8 mouse cellular contexts compared by ENCODE assay signal in the genomic region with DNA sequence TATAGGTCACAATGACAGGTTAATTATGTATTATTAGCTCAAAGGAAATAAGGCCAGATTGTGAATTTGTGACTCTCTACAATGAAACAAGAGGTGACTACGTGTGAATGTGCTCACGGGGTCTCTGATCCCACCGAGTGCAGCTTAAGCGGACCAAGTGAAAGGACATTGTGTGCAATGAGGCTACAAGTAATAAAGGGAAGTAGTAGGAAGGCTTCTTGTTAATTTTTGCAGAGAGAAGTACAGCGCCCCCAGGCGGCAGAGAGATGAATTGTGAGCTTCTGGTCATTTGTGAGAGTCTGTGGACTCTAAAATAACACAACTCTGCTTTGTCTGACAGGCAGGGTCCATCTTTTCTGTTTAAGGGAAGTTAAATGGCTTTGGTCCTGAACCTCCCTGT.
DNase-seq lines count a peak whose midpoint lies in the region; ATAC-seq and TF ChIP-seq lines count a peak whose summit lies in the region.
"Had no signal": no experiment of that assay in that cellular context is flagged by ENCODE, and none has a peak within 500 bp of the region (broad histone marks: within the 10 kb centered on the region; RNA-seq: fewer than 3 reads in every experiment).

No protein-coding gene starts in this region.

- H3K9ac ChIP-seq in forebrain, embryonic 13.5 days, result no peak overlapping the region
- H3K9ac ChIP-seq: liver, embryonic 13.5 days had no signal

- no peak for DNase-seq in left cerebral cortex, adult 2 months (ENCODE audit: extremely low spot score in 1 of 2, low spot score in 2 of 2)
- DNase-seq in left cerebral cortex, postnatal 25 days (ENCODE audit: low spot score in 2 of 2), result no peak
- peak; percentile 70 for DNase-seq in ES-CJ7 (ENCODE audit: low read depth, low spot score)
- peak; percentile 37 for DNase-seq in T-cell, adult 2 months (ENCODE audit: low spot score)
- peak; percentile 8 to 16 for DNase-seq in layer of hippocampus, postnatal 36 days
- DNase-seq: liver, embryonic 13.5 days had no signal

- H3K27me3 ChIP-seq in forebrain, embryonic 13.5 days, result no peaks in the 10 kb centered on the region
- no peaks in the 10 kb centered on the region for H3K27me3 ChIP-seq in small intestine, adult 2 months (ENCODE audit: control insufficient read depth, insufficient read depth, low read length)
- H3K27me3 ChIP-seq: liver, embryonic 13.5 days had no signal

- H3K4me3 ChIP-seq in left cerebral cortex, adult 2 months, result no peak overlapping the region
- H3K4me3 ChIP-seq in forebrain, embryonic 13.5 days, result no peak overlapping the region
- no peak overlapping the region for H3K4me3 ChIP-seq in small intestine, adult 2 months (ENCODE audit: low read depth, low read length)
- H3K4me3 ChIP-seq: liver, embryonic 13.5 days had no signal

- WGBS in forebrain, embryonic 13.5 days, result 7% methylated on average over 6 of the region's 6 CpGs
- WGBS in small intestine, adult 2 months, result 70% methylated on average over 6 of the region's 6 CpGs

- H3K4me2 ChIP-seq in forebrain, embryonic 13.5 days, result no peak overlapping the region; the same call in 1 of the 2 replicates
- H3K4me2 ChIP-seq: liver, embryonic 13.5 days had no signal

- no peaks in the 10 kb centered on the region for H3K36me3 ChIP-seq in forebrain, embryonic 13.5 days (ENCODE audit: poor library complexity, severe bottlenecking)
- H3K36me3 ChIP-seq in small intestine, adult 2 months (ENCODE audit: control insufficient read depth, insufficient read depth, low read length), result no peaks in the 10 kb centered on the region
- H3K36me3 ChIP-seq: liver, embryonic 13.5 days had no signal

- no peak overlapping the region for H3K27ac ChIP-seq in left cerebral cortex, adult 2 months
- peak overlapping the region; percentile 60 for H3K27ac ChIP-seq in forebrain, embryonic 13.5 days
- no peak overlapping the region for H3K27ac ChIP-seq in small intestine, adult 2 months (ENCODE audit: insufficient read depth, low read depth, low read length)
- H3K27ac ChIP-seq: liver, embryonic 13.5 days had no signal

- peak; percentile 57; the same call in 1 of the 2 replicates for ATAC-seq in forebrain, embryonic 13.5 days

- no peak for TF ChIP-seq POLR2A in small intestine, adult 2 months (IDR thresholded peaks at IDR 0.05; ENCODE audit: low read depth, low read length)

- H3K4me1 ChIP-seq in forebrain, embryonic 13.5 days, result peaks cover 17% of the 10 kb centered on the region
- no peaks in the 10 kb centered on the region for H3K4me1 ChIP-seq in small intestine, adult 2 months (ENCODE audit: control insufficient read depth, insufficient read depth, insufficient read length, low read length)
- H3K4me1 ChIP-seq: liver, embryonic 13.5 days had no signal

- intact Hi-C loops in left cerebral cortex, adult 2 months (cut with DNase I), result no loop called here
- intact Hi-C loops in left cerebral cortex, postnatal 25 days (cut with DNase I), result no loop called here

- no peaks in the 10 kb centered on the region for H3K9me3 ChIP-seq in forebrain, embryonic 13.5 days (replicated peaks)
- H3K9me3 ChIP-seq: liver, embryonic 13.5 days had no signal

- TF ChIP-seq CTCF in left cerebral cortex, adult 2 months (IDR thresholded peaks at IDR 0.05), result peak; percentile 57
- TF ChIP-seq CTCF in small intestine, adult 2 months (IDR thresholded peaks at IDR 0.05; ENCODE audit: extremely low read depth, insufficient read length, insufficient replicate concordance, low read depth, low read length), result peak; percentile 48; the same call in 1 of the 2 replicates

Comparison
In these comparisons a context has a peak if more than half of its experiments do, and no peak if none do; other contexts are left out.
1. DNase-seq: peak in ES-CJ7 (single experiment), T-cell, adult 2 months (single experiment) and layer of hippocampus, postnatal 36 days (2 of 2); none in left cerebral cortex, adult 2 months (0 of 2) and left cerebral cortex, postnatal 25 days (0 of 2).